Mouse (Mus musculus) activated CD4-positive, CD25-positive, alpha-beta regulatory T cell, adult 9 weeks (primary cell): Measurements from ENCODE around the gene Pdzd4. TPM values are rescaled to one million over a fixed set of nuclear protein-coding genes. Genes with fewer than 3 reads are reported as not detected.

Experiments
- polyA plus RNA-seq: library from polyadenylated mRNA; unstranded; fragments of 100-300 nt; shearing (Covaris generic); gene quantifications from one replicate; pipeline ENCODE4 v1.2.1, GENCODE M21; 2017

The Pdzd4 gene
- polyA plus RNA-seq, result 0.39 TPM

GRCm38 (mm10) chrX:73824185-73825151 is at the start of gene Pdzd4:
TSS of gene Pdzd4 (minus strand) at chrX:73824969.

GRCm38 (mm10) chrX:73786364-73787224 is 38.2 kb downstream of the Pdzd4 start, which contains the start of the genes Idh3g and Ssr4:
TSS of gene Idh3g (minus strand) at chrX:73786897.
TSS of gene Ssr4 (plus strand) at chrX:73787028.

GRCm38 (mm10) chrX:73774168-73774760 is 50.5 kb downstream of the Pdzd4 start, which contains the start of gene Srpk3:
TSS of gene Srpk3 (plus strand) at chrX:73774405.

GRCm38 (mm10) chrX:73756334-73757140 is 68.2 kb downstream of the Pdzd4 start, which contains the start of gene Plxnb3:
TSS of gene Plxnb3 (plus strand) at chrX:73757090.

Other genes with a start within 250 kb of the Pdzd4 start
- 0.33 TPM for gene Dusp9, start 185.6 kb downstream of the Pdzd4 start, polyA plus RNA-seq
- gene Pnck, start 164.9 kb downstream of the Pdzd4 start, polyA plus RNA-seq, result 1.7 TPM
- gene Slc6a8, start 151.8 kb downstream of the Pdzd4 start, polyA plus RNA-seq, result 0.13 TPM
- 351 TPM for gene Bcap31, start 108.8 kb downstream of the Pdzd4 start, polyA plus RNA-seq
- gene Abcd1, start 108.4 kb downstream of the Pdzd4 start, polyA plus RNA-seq, result 48.7 TPM
- gene Plxnb3, start 67.9 kb downstream of the Pdzd4 start, polyA plus RNA-seq, result 0.05 TPM
- gene Srpk3, start 50.6 kb downstream of the Pdzd4 start, polyA plus RNA-seq, result 1.5 TPM
- 231 TPM for gene Idh3g, start 38.1 kb downstream of the Pdzd4 start, polyA plus RNA-seq
- 233 TPM for gene Ssr4, start 37.9 kb downstream of the Pdzd4 start, polyA plus RNA-seq
- 6.1 TPM for gene Avpr2, start 67.1 kb upstream of the Pdzd4 start, polyA plus RNA-seq
- 7.8 TPM for gene L1cam, start 71.1 kb upstream of the Pdzd4 start, polyA plus RNA-seq
- 349 TPM for gene Arhgap4, start 96.9 kb upstream of the Pdzd4 start, polyA plus RNA-seq
- gene Naa10, start 97.0 kb upstream of the Pdzd4 start, polyA plus RNA-seq, result 231 TPM
- 7.8 TPM for gene Renbp, start 105.9 kb upstream of the Pdzd4 start, polyA plus RNA-seq
- gene Hcfc1, start 141.4 kb upstream of the Pdzd4 start, polyA plus RNA-seq, result 65.7 TPM
- gene Irak1, start 198.9 kb upstream of the Pdzd4 start, polyA plus RNA-seq, result 28.9 TPM